Mouse (Mus musculus) spleen, postnatal 4 days (tissue): ENCODE data around the gene Prkn.

Experiments
- DNase-seq, 2 experiments: peaks; one replicate each; pipeline ENCODE4 v3.0.0; 2022; ENCODE audit warnings: low spot score in 2 of 2

The Prkn gene

GRCm38 (mm10) chr17:11736531-11736930 lies 896.3 kb downstream of the Prkn start:
- DNase-seq, result peak in 1 of 2 experiments; percentile 27

DNA sequence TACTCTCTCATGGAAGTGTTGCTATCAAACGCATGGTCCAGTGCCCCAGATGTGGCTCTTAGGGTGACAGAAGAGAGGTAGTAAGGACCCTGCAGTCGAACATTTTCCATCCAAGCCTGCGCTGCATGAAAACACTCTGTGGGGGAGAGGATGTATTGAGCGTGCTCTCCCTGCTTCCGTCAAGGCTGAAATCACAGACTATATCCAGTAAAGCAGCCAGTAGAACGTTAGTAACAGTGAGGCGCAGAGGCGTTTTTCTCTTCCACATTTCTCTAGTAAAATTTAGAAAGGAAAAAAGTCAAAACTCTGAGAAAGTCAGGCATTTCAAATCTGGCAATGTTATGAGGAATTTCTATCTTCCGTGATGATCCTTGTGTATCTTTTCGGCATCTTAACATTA lies 897.7 kb downstream of the Prkn start:
- no peak for DNase-seq

DNA sequence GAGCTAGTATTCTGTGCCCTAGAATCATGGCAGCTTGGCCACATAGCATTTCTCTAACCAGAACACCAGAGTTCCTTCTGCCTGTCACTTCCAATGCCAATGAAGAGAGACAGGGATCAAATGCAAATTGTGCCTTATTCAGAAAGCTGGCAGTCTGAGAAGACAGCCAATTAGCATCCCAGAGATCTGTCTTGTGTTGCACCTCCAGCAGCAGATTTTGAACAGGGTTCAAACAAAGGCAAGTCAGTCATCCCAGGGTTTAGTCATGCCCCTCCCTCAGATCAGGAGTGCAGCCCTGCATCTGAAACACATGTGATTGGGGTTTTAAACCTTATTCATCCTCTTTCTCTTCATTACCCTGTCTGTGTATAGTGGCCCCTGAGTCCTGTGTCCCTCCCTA lies 900.5 kb downstream of the Prkn start:
- no peak for DNase-seq

GRCm38 (mm10) chr17:11741161-11741560 lies 901.0 kb downstream of the Prkn start:
- peak in 1 of 2 experiments; percentile 17 for DNase-seq

DNA sequence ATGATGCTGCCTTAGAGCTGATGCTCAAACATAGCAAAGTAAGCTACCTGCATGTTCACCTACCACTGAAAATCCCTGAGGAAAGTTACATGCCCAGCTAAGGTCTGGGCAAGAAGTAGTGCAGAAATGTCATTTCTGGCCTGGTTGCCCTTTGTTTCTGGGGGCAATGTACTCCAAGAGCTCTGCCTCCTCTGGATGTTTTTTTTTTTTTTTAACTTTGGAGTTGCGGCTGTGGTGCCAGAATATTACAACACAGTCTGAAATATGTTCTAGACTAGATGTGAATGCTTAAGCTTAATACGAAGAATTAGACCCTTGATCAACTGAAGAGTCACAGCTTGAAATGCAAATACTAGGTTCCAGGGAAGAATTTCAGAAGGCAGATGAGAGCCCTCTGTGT lies 911.1 kb downstream of the Prkn start:
- no peak for DNase-seq

GRCm38 (mm10) chr17:11752686-11753085 lies 912.5 kb downstream of the Prkn start:
- no peak for DNase-seq

DNA sequence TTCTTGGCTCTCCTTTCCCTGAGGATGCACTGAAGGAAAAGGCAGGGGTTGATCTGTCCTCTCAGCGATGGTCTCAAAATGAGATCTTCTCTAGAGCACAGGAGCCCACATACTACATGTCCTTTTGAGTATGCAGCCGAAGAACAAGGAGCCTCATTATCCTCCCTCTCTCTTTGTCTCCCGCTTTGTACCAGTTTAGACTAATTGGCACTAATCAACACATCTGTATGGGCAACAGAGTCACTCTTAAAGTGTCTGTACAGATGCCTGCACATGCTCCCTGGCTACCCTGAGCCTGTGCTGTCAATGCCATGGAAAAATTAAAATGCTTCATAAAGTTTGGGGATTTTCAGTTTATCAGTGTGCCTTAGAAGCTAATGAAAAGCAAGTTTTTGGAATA lies 924.9 kb downstream of the Prkn start:
- DNase-seq, result no peak

- no peak for DNase-seq
These were observed 925.4 kb downstream of the Prkn start for GRCm38 (mm10) chr17:11765581-11765980.

- DNase-seq, result no peak
These were observed 927.1 kb downstream of the Prkn start for GRCm38 (mm10) chr17:11767301-11767700.

DNA sequence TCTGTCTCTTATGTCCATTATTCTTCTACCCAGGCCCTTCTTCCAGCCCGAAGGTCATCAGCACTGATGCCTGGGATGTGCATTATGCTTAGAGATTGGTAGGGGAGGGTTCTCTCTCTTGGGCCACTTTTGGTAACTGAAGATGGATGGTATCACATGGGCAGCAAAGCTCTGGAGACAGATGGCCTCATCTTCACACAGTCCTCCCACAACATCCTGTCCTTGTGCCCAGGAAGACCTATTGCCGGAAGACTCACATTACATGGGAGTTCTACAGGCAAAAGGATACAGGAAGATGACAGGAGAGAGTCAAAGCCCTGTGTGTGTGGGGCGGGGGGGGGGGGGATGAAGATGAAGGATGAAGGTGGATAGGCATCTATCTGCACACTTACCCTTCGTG lies 928.2 kb downstream of the Prkn start:
- peak in 1 of 2 experiments; percentile 8 for DNase-seq

DNA sequence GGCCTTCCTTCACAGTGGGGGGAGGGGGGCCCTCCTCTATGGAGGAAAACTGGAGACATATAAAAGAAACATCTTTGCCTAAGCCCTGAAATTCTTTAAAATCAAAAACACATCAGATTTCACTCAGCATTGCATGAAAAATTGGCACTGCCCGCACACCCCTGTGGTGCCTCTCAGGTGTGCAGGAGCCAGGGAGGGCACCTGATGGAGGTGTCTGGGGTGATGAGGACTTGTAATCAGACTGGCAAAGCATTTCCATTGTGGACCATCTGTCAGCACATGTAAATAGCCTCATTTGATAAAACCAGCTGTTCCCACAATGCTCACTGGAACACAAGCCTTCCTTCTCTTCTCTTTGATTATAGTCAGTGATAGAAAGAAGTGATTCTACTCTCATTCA lies 928.8 kb downstream of the Prkn start:
- no peak for DNase-seq

GRCm38 (mm10) chr17:11769513-11769912 lies 929.3 kb downstream of the Prkn start:
- DNase-seq, result no peak

- DNase-seq, result no peak
These were observed 939.4 kb downstream of the Prkn start for GRCm38 (mm10) chr17:11779547-11779946.

- DNase-seq, result no peak
These were observed 939.8 kb downstream of the Prkn start for GRCm38 (mm10) chr17:11780005-11780404.

- DNase-seq, result no peak
These were observed 940.8 kb downstream of the Prkn start for GRCm38 (mm10) chr17:11780805-11781481.

GRCm38 (mm10) chr17:11788270-11788936 lies 948.2 kb downstream of the Prkn start:
- no peak for DNase-seq

GRCm38 (mm10) chr17:11795979-11796378 lies 955.8 kb downstream of the Prkn start:
- no peak for DNase-seq

GRCm38 (mm10) chr17:11801226-11801625 lies 961.0 kb downstream of the Prkn start:
- no peak for DNase-seq

GRCm38 (mm10) chr17:11807280-11807679 lies 967.1 kb downstream of the Prkn start:
- DNase-seq, result no peak

GRCm38 (mm10) chr17:11817886-11818285 lies 977.7 kb downstream of the Prkn start:
- no peak for DNase-seq

GRCm38 (mm10) chr17:11819506-11819905 lies 979.3 kb downstream of the Prkn start:
- no peak for DNase-seq

- DNase-seq, result no peak
These were observed 980.6 kb downstream of the Prkn start for GRCm38 (mm10) chr17:11820757-11821156.

- DNase-seq, result no peak
These were observed 989.3 kb downstream of the Prkn start for GRCm38 (mm10) chr17:11829501-11829900.

DNA sequence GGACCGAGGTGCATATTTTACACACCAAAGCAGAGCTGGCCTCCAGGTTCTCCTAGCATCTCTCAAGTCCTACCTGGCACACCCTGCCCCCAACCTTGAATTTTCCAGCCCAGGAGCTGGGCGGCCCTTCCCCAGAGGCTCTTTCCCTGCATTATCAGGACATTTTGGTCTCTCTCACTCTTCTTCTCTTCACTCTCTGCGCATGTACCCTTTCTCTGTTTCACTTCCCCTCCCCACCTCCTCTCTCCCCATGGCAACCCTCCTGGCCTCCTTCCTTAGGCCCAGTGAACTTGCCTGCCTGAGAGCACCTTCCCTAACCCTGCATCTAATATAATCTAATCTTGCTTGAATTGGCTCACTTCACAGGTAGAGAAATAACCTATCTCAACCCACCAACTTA lies 996.9 kb downstream of the Prkn start:
- DNase-seq, result no peak
